Mouse (Mus musculus): ENCODE results near the gene Rspry1. TPM values are rescaled to one million over a fixed set of nuclear protein-coding genes. Genes with fewer than 3 reads are reported as not detected.

The Rspry1 gene
- 19.5 and 22.4 TPM in 2 replicates for total RNA-seq (2012; rRNA removed)

GRCm38 (mm10) chr8:94601607-94602385, at the start of gene Rspry1, which contains the start of gene Fam192a:
Gene Rspry1, plus strand, starts transcription at chr8:94601937.
Gene Fam192a, minus strand, starts transcription at chr8:94601997.
- Histone ChIP-seq H3K9ac (ENCODE audit: insufficient read depth, low read depth, low read length, poor library complexity, severe bottlenecking) (peak within 1 kb of the TSS; percentile 90), H3K4me3 (ENCODE audit: insufficient read depth in 1 of 2, low read depth in 1 of 2, low read length in 2 of 2, poor library complexity in 1 of 2, severe bottlenecking in 1 of 2) (peak within 1 kb of the TSS; percentile 82 to 83), H3K4me1 (ENCODE audit: control insufficient read depth in 2 of 2, insufficient read depth in 2 of 2, low read length in 2 of 2, poor library complexity in 1 of 2) (peaks cover 0 to 2% of the 10 kb centered on the region in 2 experiments; a peak in 1 of 4 replicates), H3K27ac (ENCODE audit: insufficient read depth, low read depth, low read length, poor library complexity, severe bottlenecking) (peak within 1 kb of the TSS; percentile 60), H3K36me3 (ENCODE audit: control insufficient read depth, insufficient read depth, low read length, poor library complexity, severe bottlenecking) (no peaks in the 10 kb centered on the region), H3K9me3 (ENCODE audit: control insufficient read depth, insufficient read depth, low read depth, low read length) (no peaks in the 10 kb centered on the region)
- in situ Hi-C loops (cut with MboI; ENCODE audit: low sequenced_read_pairs in 2 of 2, unreplicated experiment in 2 of 2) = no loop called here
- peak; percentile 99 for DNase-seq (ENCODE audit: low read depth, low spot score)
- TF ChIP-seq HCFC1 (IDR thresholded peaks at IDR 0.05; ENCODE audit: borderline replicate concordance, insufficient read depth, low read length) = no peak
- TF ChIP-seq CHD2 (IDR thresholded peaks at IDR 0.05; ENCODE audit: low read depth, low read length) = no peak
- no peak for TF ChIP-seq ZC3H11A (IDR thresholded peaks at IDR 0.05; ENCODE audit: borderline replicate concordance, low read depth, low read length)
- TF ChIP-seq MAFK (IDR thresholded peaks at IDR 0.05; ENCODE audit: insufficient read depth, low read depth, low read length) = no peak
- TF ChIP-seq ZNF384 (IDR thresholded peaks at IDR 0.05; ENCODE audit: low read depth, low read length) = no peak

- in situ Hi-C loops (cut with MboI; ENCODE audit: low sequenced_read_pairs in 2 of 2, unreplicated experiment in 2 of 2) = no loop called here
- H3K9me3 ChIP-seq (ENCODE audit: control insufficient read depth, insufficient read depth, low read depth, low read length) = no peaks in the 10 kb centered on the region
- H3K9ac ChIP-seq (ENCODE audit: insufficient read depth, low read depth, low read length, poor library complexity, severe bottlenecking) = no peak overlapping the region
- no peaks in the 10 kb centered on the region for H3K36me3 ChIP-seq (ENCODE audit: control insufficient read depth, insufficient read depth, low read length, poor library complexity, severe bottlenecking)
- DNase-seq (ENCODE audit: low read depth, low spot score) = no peak
- no peak overlapping the region for H3K4me3 ChIP-seq (ENCODE audit: insufficient read depth in 1 of 2, low read depth in 1 of 2, low read length in 2 of 2, poor library complexity in 1 of 2, severe bottlenecking in 1 of 2)
- H3K27ac ChIP-seq (ENCODE audit: insufficient read depth, low read depth, low read length, poor library complexity, severe bottlenecking) = no peak overlapping the region
- no peak for TF ChIP-seq ZC3H11A (IDR thresholded peaks at IDR 0.05; ENCODE audit: borderline replicate concordance, low read depth, low read length)
- no peak for TF ChIP-seq CHD2 (IDR thresholded peaks at IDR 0.05; ENCODE audit: low read depth, low read length)
- TF ChIP-seq HCFC1 (IDR thresholded peaks at IDR 0.05; ENCODE audit: borderline replicate concordance, insufficient read depth, low read length) = no peak
- no peak for TF ChIP-seq ZNF384 (IDR thresholded peaks at IDR 0.05; ENCODE audit: low read depth, low read length)
- TF ChIP-seq MAFK (IDR thresholded peaks at IDR 0.05; ENCODE audit: insufficient read depth, low read depth, low read length) = no peak
- H3K4me1 ChIP-seq (ENCODE audit: control insufficient read depth in 2 of 2, insufficient read depth in 2 of 2, low read length in 2 of 2, poor library complexity in 1 of 2) = no peaks in the 10 kb centered on the region
Measured at GRCm38 (mm10) chr8:94552696-94553095, 49.0 kb upstream of the Rspry1 start.

- in situ Hi-C loops (cut with MboI; ENCODE audit: low sequenced_read_pairs in 2 of 2, unreplicated experiment in 2 of 2) = no loop called here
- Histone ChIP-seq H3K4me1 (ENCODE audit: control insufficient read depth in 2 of 2, insufficient read depth in 2 of 2, low read length in 2 of 2, poor library complexity in 1 of 2) (no peaks in the 10 kb centered on the region), H3K9ac (ENCODE audit: insufficient read depth, low read depth, low read length, poor library complexity, severe bottlenecking) (no peak overlapping the region), H3K27ac (ENCODE audit: insufficient read depth, low read depth, low read length, poor library complexity, severe bottlenecking) (no peak overlapping the region), H3K4me3 (ENCODE audit: insufficient read depth in 1 of 2, low read depth in 1 of 2, low read length in 2 of 2, poor library complexity in 1 of 2, severe bottlenecking in 1 of 2) (no peak overlapping the region), H3K9me3 (ENCODE audit: control insufficient read depth, insufficient read depth, low read depth, low read length) (no peaks in the 10 kb centered on the region), H3K36me3 (ENCODE audit: control insufficient read depth, insufficient read depth, low read length, poor library complexity, severe bottlenecking) (no peaks in the 10 kb centered on the region)
- DNase-seq (ENCODE audit: low read depth, low spot score) = no peak
- TF ChIP-seq ZC3H11A (IDR thresholded peaks at IDR 0.05; ENCODE audit: borderline replicate concordance, low read depth, low read length) (no peak), ZNF384 (IDR thresholded peaks at IDR 0.05; ENCODE audit: low read depth, low read length) (no peak), MAFK (IDR thresholded peaks at IDR 0.05; ENCODE audit: insufficient read depth, low read depth, low read length) (no peak), HCFC1 (IDR thresholded peaks at IDR 0.05; ENCODE audit: borderline replicate concordance, insufficient read depth, low read length) (no peak)
Measured at GRCm38 (mm10) chr8:94557281-94557680, 44.5 kb upstream of the Rspry1 start.

- no peak overlapping the region for H3K9ac ChIP-seq (ENCODE audit: insufficient read depth, low read depth, low read length, poor library complexity, severe bottlenecking)
- no peaks in the 10 kb centered on the region for H3K36me3 ChIP-seq (ENCODE audit: control insufficient read depth, insufficient read depth, low read length, poor library complexity, severe bottlenecking)
- in situ Hi-C loops (cut with MboI; ENCODE audit: low sequenced_read_pairs in 2 of 2, unreplicated experiment in 2 of 2) = no loop called here
- H3K4me1 ChIP-seq (ENCODE audit: control insufficient read depth in 2 of 2, insufficient read depth in 2 of 2, low read length in 2 of 2, poor library complexity in 1 of 2) = peaks cover 0 to 2% of the 10 kb centered on the region in 2 experiments; a peak in 1 of 4 replicates
- no peak overlapping the region for H3K27ac ChIP-seq (ENCODE audit: insufficient read depth, low read depth, low read length, poor library complexity, severe bottlenecking)
- no peak for TF ChIP-seq MAFK (IDR thresholded peaks at IDR 0.05; ENCODE audit: insufficient read depth, low read depth, low read length)
- no peak for TF ChIP-seq ZNF384 (IDR thresholded peaks at IDR 0.05; ENCODE audit: low read depth, low read length)
- TF ChIP-seq CHD2 (IDR thresholded peaks at IDR 0.05; ENCODE audit: low read depth, low read length) = no peak
- no peak for TF ChIP-seq HCFC1 (IDR thresholded peaks at IDR 0.05; ENCODE audit: borderline replicate concordance, insufficient read depth, low read length)
- TF ChIP-seq ZC3H11A (IDR thresholded peaks at IDR 0.05; ENCODE audit: borderline replicate concordance, low read depth, low read length) = no peak
- DNase-seq (ENCODE audit: low read depth, low spot score) = no peak
- H3K4me3 ChIP-seq (ENCODE audit: insufficient read depth in 1 of 2, low read depth in 1 of 2, low read length in 2 of 2, poor library complexity in 1 of 2, severe bottlenecking in 1 of 2) = no peak overlapping the region
- H3K9me3 ChIP-seq (ENCODE audit: control insufficient read depth, insufficient read depth, low read depth, low read length) = no peaks in the 10 kb centered on the region
Measured at GRCm38 (mm10) chr8:94561256-94561655, 40.5 kb upstream of the Rspry1 start.

All from ES-E14 (cell line).